Mouse (Mus musculus) erythroid progenitor cell, adult 5-6 weeks (primary cell): ENCODE data around the gene Tnfrsf17. TPM values are rescaled to one million over a fixed set of nuclear protein-coding genes. Genes with fewer than 3 reads are reported as not detected.
"Not testable (repeated sequence)": the region's sequence is repeated elsewhere in the genome, so short reads cannot be mapped to it uniquely, and the experiment has no call there.

Source experiments
- ATAC-seq: replicated peaks from 2 replicates; pipeline ENCODE4 v1.8.0; 2016; ENCODE audit warnings: moderate number of reproducible peaks, mild to moderate bottlenecking, moderate TSS enrichment, inconsistent platforms; ENCODE audit not compliant: poor library complexity, low FRiP score, severe bottlenecking
- total RNA-seq, 2 experiments: library from RNA; stranded (forward) in 1 of 2; stranded (reverse) in 1 of 2; fragments of 150-400 nt in 1 of 2; fragments of 186-747, 209-891 nt in 1 of 2; gene quantifications; 2 replicates each; pipeline versions ENCODE4 v1.2.3 to v1.2.4; 2015 to 2017; ENCODE audit warnings: low replicate concordance in 2 of 2

The Tnfrsf17 gene
- total RNA-seq (2015; ENCODE audit: low replicate concordance): not detected in 2 replicates
- not detected in 2 replicates for total RNA-seq (2017; ENCODE audit: low replicate concordance)

DNA sequence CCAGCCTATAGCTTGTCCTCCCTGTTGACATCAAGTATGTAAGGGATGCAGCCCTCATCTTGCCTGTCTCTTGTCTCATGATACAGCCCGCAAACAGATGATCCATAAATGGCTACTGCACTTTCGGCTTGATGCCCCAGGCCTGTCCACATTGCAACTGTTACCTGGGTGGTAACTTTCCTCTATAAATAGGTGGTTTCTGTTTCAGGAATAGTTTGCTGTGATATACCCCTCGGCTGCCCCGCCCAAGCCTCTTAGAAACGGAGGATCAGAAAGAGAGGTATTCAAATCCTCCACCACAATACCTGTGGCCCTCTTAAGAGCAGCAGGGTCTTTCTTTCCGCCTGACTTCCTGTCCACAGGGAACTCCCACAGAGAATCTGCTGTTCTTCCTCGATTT lies at the start of gene Tnfrsf17:
TSS of gene Tnfrsf17 (plus strand) at position 301 of the 400 bp plus-strand sequence.
- ATAC-seq: no peak

DNA sequence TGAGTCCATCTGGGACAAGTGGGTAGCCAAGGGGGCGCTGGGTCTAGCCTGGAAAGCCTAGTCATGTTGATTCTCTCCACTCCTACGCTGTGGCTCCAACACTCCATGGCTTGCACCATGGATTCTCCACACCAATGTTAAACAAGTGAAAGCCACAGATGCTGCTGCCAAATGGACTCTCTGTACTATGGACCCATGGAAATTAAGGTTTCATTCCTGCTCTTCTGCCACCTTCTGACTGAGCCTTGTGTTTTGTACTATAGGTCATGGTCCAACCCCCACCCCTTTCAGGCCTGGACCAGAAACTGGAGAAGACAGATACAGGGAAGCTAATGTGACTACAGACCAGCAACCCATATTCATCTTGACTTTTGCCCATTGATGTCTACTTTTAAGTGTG lies 47.1 kb upstream of the Tnfrsf17 start:
- ATAC-seq: no peak

DNA sequence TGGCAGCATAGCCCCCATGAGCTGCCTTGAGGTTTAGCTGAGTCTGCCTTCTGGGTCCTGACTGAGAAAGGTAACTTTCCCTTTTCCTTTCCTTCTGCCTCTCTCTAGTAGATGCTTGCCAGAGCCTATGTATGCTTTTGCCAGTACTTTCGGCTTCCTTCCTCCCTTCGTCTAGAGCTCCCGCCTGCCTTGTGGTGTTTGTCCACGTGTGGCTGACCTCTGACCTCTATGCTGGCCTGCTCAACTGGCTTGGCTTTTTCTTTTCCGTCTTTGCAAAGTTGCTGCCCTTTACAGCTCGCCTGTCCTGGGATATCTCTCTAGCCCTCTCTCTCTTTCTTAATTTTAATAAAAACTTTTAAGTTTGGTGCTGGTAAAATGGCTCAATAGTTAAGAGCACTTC lies 43.8 kb upstream of the Tnfrsf17 start:
- no peak for ATAC-seq

DNA sequence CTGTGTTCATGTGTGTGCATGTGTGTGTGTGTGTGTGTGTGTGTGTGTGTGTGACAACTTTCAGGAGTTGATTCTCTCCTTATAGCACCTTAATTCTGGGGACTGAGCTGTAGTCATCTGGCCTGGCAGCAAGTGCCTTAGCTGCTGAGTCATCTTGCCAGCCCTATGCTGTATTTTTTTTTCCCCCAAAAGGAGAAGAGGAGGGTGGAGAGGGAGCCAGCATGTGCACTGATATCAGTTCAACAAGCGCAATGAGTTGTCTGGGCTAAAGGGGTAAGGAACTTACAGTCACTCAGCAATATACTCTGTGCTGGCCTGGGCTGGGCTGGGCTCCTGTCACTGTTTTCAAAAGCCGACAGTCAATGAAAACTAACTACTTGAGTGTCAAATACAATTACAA lies 43.0 kb upstream of the Tnfrsf17 start:
- ATAC-seq: peak; percentile 84

DNA sequence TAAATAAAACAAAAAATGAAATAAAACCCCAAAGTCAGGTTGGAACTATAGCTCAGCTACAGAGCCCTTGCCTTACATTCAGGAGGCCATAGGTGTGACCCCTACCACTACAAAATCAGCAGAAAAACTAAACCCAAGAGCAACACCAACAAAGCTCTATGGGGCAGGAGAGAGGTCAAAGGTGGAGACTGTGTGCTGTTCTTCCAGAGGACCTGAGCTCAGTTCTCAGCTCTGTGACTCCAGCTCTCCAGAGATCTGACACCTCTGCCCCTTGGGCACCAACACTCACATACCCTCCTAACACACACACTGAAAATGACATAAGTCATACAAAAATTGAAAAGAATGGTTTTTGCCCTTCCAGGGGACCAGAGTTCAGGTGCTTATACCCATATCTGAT lies 42.5 kb upstream of the Tnfrsf17 start:
- no peak for ATAC-seq

DNA sequence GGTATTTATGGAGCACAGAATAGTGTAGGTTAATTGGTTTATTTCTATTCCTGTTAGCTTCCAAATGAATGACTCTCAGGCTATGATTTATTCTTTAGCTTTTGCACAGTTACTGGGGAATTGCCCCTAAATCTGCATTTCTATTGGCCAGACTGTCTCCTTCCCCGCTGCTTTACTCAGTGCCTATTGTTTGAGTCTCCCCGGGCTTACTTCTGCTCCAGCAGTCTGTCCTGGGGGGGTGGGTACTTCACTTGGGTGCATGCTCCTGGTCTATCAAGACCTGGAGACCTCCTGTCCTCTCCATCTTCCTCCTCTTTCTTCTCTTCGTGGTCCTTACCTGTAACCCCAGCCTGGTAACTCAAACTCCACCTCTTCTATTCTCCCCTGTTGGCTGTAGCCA lies 36.7 kb upstream of the Tnfrsf17 start:
- ATAC-seq: no peak

DNA sequence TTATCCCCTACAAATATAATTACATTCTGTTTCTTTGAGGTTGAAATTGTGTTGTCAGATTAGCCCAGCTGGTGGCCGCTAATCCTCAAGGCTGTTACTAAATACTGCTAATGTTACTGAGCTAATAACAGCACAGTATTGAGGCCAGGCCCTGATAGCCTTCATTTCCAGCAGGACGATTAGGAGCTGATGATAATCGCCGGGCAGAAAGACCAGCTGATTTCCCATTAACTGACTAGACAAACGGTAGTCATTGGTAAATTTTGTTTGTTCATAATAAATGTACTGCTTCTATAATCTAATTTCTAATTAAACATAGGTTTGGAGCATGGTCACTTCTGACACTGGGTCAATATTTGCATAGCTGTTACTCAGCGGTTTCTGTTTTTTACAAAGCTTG lies 34.8 kb upstream of the Tnfrsf17 start:
- ATAC-seq: no peak

DNA sequence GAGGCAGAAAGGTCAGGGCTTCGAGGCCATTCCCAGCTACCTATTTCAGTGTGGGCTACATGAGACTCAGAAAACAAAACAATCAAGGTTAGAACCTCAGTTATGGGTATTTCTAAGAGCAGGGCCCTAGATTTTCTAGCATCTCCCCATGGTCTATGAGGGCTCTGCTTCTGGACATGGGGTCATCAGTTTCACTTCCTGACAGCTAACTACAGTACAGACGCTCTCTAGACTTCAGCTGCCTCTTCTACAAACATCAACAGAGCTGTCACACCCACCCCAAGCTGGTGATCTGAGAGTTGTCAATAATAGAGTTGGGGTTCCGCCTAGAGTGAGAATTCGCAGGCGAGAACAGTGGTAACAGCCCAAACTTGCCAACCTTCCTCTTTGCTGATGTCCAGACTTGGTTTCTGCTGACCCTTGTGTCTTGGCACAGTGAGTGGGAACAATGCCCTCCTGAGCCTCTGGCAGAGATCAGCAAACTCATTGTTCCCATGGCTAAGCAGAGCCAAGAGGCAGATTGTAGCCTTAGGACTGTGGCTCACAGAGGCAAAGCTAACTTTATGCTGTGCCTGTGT lies 30.9 kb upstream of the Tnfrsf17 start:
- no peak for ATAC-seq

DNA sequence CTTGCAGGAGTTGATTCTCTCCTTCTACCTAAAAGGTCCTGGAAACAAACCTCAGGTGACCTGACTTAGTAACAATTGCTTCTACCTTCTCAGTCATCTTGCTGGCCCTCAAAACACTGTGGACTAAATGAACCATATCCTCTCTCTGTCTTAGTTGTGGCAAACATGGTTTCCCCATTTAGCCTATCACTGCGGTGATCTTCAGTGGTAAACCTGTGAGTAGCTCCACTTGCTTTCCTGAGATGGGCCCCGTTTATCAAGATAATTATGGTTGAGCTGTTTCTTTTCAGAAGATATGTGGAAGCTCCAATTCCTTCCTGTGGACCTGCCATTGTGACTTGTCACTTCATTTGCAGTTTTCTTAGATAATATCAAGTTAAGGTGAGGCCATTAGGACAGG lies 28.7 kb upstream of the Tnfrsf17 start:
- no peak for ATAC-seq

DNA sequence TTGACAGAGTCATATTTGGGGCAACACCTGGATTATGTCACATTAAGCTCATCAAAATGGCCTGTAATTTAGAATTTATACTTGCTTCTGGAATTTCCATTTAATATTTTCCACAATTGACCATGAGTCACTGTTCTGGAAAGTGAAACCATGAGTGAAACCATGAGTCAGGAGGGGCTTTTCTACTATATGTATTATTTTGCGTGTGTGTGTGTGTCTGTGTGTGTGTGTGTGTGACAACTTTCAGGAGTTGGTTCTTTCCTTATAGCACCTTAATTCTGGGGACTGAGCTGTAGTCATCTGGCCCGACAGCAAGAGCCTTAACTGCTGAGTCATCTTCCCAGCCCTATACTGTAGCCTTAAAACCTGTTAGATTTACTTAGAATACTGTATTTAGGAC lies 27.7 kb upstream of the Tnfrsf17 start:
- no peak for ATAC-seq

DNA sequence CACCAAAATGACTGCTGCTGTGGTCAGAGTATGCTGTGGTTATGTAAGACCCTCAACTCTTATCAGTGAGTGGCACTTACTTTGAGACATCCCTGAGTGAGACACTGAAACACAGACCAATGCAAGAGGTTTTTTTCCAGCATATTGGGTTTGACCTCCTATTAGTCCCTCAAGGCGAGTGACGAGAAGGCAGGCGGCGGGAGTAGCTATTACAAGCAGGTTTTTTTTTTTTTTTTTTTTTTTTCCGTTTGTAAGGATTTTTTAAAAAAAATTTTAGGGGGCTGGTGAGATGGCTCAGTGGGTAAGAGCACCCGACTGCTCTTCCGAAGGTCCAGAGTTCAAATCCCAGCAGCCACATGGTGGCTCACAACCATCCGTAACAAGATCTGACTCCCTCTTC lies 24.7 kb upstream of the Tnfrsf17 start:
- not testable (repeated sequence) for ATAC-seq

DNA sequence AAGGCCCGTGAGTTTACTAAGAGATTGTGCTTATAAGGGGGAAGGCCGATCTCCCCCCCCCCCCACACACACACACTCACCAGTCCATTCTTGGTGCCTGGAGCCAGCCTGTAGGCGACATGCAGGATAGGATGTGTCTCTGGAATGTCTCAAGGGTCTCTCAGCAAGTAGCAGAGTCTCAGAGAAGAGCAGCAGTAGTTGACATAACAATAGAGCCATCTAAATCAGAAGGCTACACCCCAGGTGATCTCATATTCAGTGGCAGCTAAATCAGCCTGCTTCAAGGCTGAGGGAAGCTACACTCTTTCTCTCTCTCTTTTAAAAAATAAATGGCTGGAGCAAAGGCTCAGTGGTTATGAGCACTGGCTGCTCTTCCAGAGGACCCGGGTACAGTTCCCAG lies 18.0 kb upstream of the Tnfrsf17 start:
- ATAC-seq: not testable (repeated sequence)

DNA sequence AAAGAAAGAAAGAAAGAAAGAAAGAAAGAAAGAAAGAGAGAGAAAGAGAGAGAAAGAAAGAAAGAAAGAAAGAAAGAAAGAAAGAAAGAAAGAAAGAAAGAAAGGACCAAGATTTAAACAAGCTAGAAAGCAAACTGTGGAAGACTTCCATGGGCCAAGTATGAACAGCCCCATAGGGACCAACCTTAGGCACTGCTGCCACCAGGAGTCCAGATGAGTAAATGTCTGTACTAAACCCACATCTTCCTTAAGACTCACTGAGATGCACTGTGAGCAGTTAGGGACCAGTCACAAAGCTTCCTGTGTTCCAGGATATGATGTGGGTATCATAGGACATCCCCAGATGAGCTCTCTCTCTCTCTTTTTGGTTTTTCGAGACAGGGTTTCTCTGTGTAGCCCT lies 15.9 kb upstream of the Tnfrsf17 start:
- ATAC-seq: not testable (repeated sequence)

DNA sequence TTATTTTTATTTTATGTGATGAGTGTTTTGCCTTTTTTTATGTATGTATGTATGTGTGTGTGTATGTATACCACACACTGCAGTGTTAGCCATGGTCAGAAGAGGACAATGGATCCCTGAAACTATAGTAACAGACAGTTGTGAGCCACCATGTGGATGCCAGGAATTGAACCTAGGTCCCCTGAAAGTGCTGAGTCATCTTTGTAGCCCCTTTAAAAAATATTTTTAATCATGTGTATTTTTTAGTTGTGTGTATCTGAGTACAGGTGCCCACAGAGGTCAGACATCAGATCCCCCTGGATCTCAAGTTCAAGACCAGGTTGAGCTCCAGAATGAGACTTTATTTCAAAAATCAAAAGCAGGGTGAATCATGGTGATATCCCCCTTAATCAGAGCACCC lies 9.9 kb upstream of the Tnfrsf17 start:
- ATAC-seq: no peak

DNA sequence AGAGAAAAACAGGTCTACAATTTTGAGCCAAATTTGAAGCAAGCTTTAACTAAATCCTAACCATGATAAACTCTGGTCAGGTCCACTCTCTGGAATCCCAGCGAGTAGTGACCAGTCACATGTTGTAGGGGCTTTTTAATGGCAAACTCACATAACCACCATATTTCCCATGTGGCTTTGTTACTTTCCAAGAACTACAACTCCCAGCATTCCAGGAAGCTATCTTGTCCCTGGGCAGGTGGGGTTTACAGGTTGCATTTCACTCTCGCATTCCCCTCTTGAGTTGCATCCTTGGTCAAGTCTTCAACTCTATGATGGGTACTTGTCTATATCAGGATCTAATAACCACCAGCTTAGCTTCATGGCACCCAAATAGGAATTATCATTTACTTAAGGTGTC lies 8.1 kb upstream of the Tnfrsf17 start:
- no peak for ATAC-seq

DNA sequence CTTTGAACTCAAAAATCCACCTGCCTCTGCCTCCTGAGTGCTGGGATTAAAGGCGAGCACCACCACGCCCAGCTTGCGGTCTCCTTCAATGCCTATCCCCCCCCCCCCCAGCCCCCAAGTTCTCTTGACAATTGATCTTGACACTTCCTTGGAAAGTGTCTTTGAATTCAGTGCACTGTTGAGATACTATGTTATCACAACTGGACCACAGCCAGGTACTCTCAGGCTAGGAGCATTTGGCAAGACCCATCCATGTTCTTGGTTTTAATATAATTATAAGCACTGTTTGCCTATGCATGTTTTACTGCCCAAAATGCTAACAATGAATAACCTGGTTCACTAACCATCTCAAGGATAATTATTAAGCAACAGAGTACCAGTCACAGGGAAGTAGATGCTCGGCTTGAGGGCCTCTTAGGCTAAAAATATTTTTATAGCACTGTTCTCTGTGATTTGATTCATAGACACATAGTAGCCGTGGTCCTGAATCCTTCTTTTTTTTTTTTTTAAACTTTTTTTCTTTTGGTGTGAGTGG lies 2.2 kb downstream of the Tnfrsf17 start:
- ATAC-seq: no peak

DNA sequence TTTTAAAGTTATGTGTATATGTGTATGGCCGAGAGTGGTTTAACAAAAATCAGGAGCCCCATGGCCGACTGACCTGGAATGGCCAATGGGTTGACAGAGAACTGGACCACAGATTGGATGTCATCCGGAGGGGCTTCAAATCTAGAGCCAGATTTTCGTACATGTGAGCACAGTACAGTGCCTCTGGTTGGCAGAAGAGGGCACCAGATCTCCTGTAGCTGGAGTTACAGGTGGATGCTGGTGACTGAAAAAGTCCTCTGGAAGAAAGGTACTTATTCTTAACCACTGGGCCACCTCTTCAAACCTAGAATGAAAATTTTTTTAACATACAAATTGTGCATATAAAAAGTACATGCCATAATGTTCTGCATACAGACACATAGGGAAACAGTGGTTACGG lies 3.1 kb downstream of the Tnfrsf17 start:
- ATAC-seq: no peak

DNA sequence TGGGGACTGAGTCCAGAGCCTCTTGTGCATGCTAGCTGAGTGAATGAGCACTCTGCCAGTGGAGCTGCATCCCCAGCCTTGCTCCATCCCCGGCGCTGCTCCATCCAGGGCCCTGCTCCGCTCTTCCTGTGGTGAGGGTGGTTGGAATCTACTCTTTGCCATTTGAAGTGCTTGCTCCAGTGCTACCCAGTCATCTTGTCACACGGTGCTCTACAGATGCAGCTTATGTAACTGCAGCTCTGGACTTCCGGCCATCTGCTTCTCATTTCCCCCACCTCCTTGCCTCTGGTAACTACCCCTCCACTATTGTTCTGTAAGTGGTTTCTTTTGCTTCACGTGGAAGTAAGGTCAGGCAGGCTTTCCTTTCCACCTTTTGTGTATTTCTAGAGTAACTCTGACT lies 3.7 kb downstream of the Tnfrsf17 start:
- ATAC-seq: no peak

DNA sequence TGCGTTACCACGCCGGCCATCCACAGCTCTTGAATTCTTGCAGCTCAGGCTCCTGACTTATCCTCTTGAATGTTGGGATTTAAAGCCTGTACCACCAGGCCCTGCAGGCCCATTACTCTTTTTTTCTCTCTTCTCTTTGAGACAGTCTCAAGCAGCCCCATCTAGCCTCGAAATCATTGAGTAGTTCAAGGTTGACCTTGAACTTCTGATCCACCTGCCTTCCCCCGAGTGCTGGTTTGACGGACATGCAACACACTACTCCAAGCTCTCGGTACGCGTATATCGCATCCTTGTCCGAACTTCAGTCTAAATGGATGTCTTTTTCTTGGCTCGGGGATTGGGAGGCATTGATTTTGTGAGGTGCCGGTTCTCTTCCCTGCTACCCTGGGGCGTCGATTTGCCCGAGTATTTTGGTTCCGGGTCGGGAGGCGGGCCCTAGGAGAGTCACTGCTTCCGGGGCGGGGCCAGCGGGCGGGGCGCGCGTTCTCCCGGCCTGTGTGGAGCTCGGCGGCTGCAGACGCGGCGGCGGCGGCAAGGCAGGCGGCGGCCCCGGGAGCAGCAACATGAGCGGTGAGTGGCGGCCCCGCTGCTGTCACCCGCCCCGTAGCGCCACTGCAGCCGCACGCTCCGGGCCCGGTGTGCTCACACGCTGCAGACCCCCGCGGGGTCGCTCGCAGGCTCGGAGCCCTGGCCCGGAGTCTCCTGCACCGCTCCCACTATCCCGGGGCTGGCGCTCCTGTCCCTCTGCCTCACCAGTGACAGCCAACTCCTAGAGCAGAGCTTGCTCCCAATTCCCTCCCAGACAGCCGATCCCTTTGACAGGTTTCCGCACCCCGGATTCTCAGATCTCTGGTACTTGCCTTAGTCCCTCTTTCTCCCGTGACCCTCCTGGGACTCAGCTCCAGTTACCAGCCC lies 9.1 kb downstream of the Tnfrsf17 start, which contains the start of gene Snx29:
TSS of gene Snx29 (plus strand) at position 500 of the 915 bp plus-strand sequence.
- peak; percentile 97 for ATAC-seq

DNA sequence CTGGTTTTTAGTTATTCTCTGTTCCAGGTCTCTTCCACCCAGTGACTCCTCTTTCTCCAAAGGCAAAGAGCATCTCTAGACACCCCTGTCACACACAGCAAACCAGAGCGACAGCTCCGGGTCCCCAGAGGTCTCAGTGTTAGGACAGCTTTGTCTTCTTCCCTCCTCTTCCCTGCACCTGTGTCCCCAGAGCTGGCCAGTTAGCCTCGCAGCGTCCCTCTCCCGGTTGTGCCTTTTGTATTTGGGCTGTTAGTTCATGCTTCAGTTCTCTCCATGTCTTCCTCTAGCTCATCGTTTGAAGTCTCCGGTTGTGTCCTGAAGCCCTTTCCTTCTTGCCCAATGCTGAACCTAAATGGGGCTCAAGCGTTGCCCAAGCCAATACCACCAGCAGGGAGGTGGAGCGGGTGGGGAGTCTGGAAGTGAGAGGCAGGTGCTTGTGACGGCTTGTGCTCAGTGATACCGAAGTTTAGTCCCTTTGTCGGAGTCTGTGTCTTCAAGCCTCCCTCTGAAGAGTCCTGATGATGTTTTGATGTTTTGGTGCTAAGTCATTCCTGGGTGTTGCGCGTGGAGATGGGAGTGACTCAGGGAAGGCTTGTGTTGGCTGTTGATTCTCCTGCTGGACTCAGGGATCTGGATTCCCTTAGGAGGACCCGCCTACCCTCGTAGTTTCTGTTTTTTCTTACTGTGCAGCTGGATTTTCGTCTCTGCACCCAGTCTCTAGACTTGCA lies 9.9 kb downstream of the Tnfrsf17 start:
- ATAC-seq: peak; percentile 52
